Mouse (Mus musculus): ENCODE results near the gene Rnf215. TPM values are rescaled to one million over a fixed set of nuclear protein-coding genes. Genes with fewer than 3 reads are reported as not detected.

The Rnf215 gene
- total and polyA plus RNA-seq, 2 experiments from 2014 or later, result 49.2 to 112 TPM

DNA sequence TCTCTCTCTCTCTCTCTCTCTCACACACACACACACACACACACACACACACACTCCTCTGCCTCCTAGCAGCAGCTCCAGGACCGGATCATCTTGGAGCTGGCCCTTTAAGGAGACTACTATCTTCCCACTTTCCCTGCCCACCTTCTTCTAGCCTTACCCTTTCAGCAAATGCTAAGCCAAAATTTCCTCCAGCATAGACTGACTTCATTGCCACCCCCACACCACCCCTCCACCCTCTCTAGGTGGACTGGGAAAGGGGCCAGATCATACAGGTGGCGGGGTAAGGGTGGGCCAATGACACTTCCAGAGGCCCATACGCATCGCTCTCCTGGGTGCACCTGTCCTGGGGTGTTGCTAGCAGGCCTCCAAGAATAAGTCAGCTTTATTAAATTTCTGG lies 19.6 kb upstream of the Rnf215 start:
- H3K27me3 ChIP-seq (ENCODE audit: insufficient read depth, low read length), result peaks cover 2% of the 10 kb centered on the region; the same call in 1 of the 2 replicates
- no peak for DNase-seq (ENCODE audit: low spot score)
- no peak overlapping the region for H3K9ac ChIP-seq (replicated peaks; ENCODE audit: low read length, poor library complexity, severe bottlenecking)
- no peak for TF ChIP-seq CTCF (IDR thresholded peaks at IDR 0.05)
- no peak overlapping the region for H3K27ac ChIP-seq (ENCODE audit: low read depth, low read length)
- H3K4me1 ChIP-seq (ENCODE audit: insufficient read depth, low read length), result peaks cover 12% of the 10 kb centered on the region
- no peaks in the 10 kb centered on the region for H3K9me3 ChIP-seq (ENCODE audit: low read length)
- 90% methylated on average over 4 of the region's 4 CpGs for WGBS
- no peak for ATAC-seq (ENCODE audit: low FRiP score)
- H3K4me3 ChIP-seq (ENCODE audit: low read depth, low read length), result no peak overlapping the region
- H3K36me3 ChIP-seq (ENCODE audit: insufficient read depth, low read length), result peaks cover 8% of the 10 kb centered on the region
- no peak overlapping the region for H3K4me2 ChIP-seq (ENCODE audit: low read depth, low read length, poor library complexity, severe bottlenecking)

DNA sequence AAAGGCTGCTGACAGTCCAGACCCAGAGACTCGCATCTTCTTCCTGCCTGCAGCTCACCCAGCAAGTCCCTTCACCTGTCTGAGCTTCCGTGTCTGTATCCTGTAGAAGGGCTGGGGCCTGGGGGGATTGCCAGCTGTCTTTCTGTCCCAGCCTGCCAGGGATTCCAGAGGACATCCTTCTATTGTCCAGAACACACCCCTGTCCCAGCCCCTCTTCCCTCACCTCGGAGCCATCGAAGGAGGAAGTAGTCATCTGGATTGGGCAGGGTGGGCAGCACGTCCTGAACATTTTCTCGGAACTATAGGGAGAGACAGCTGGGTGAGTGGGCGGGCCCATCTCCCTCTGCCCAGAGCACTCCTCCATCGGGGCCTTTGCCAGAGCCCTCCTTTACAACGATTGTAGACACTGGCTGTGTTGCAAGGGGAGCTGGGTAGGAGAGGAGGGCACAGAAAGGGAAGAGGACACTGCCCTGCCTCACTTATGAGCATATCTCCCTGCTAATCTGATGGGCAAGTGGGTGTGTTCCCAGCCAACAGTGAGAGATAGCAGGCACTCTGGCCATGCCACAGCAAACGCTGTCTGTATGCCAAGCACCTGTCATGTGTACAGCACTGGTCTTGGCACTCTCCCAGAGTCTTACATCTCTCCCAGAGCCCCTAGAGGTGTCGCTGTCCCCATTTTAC lies 18.4 kb upstream of the Rnf215 start:
- Histone ChIP-seq H3K9me3 (ENCODE audit: low read length) (no peaks in the 10 kb centered on the region), H3K4me1 (ENCODE audit: insufficient read depth, low read length) (peaks cover 12% of the 10 kb centered on the region), H3K36me3 (ENCODE audit: insufficient read depth, low read length) (no peaks in the 10 kb centered on the region), H3K9ac (replicated peaks; ENCODE audit: low read length, poor library complexity, severe bottlenecking) (no peak overlapping the region), H3K4me3 (ENCODE audit: low read depth, low read length) (peak overlapping the region; percentile 63; the same call in 1 of the 2 replicates), H3K27me3 (ENCODE audit: insufficient read depth, low read length) (peaks cover 5% of the 10 kb centered on the region; the same call in 1 of the 2 replicates), H3K4me2 (ENCODE audit: low read depth, low read length, poor library complexity, severe bottlenecking) (peak overlapping the region; percentile 87; the same call in 1 of the 2 replicates), H3K27ac (ENCODE audit: low read depth, low read length) (no peak overlapping the region)
- no peak for TF ChIP-seq CTCF (IDR thresholded peaks at IDR 0.05)
- no peak for ATAC-seq (ENCODE audit: low FRiP score)
- peak; percentile 57 for DNase-seq (ENCODE audit: low spot score)
- 57% methylated on average over 11 of the region's 11 CpGs for WGBS

DNA sequence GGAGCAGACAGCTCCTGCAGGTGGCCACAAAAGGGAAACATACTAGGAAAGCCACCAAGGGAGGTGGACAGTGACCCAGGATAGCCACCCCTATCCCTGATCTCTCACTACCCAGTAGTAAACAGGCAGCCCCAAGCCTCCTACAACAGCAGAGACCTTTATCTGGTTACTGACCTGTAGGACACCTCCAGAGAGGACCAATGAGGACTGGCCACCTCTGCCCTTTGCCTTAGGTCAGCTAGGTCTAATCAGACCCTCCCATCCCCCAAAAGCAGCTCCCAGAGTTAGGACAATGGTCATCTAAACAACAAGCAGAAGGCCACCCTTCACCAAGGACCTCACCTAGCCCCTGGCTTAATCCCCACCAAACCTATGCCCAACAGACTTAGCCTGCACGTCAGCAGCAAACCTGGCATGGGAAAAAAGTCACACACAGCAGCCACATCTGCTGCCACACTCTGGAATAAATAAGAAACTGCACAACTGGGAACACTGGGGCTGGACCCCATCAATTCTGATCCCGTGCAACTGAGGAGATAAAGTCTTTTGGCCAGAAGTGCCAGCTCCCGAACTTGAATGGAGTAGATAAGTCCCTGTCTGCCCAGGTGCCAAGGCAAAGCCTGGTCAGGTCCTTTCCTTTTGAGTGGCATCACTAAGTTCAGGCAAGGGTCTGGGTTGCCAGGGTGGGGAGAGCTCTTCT lies 17.5 kb upstream of the Rnf215 start:
- ATAC-seq (ENCODE audit: low FRiP score) (0 out of 2 replicates have a peak, but pooled peaks have one; percentile 18), DNase-seq (ENCODE audit: low spot score) (peak; percentile 45)
- Histone ChIP-seq H3K4me2 (ENCODE audit: low read depth, low read length, poor library complexity, severe bottlenecking) (peak overlapping the region; percentile 87), H3K4me1 (ENCODE audit: insufficient read depth, low read length) (peaks cover 12% of the 10 kb centered on the region), H3K9ac (replicated peaks; ENCODE audit: low read length, poor library complexity, severe bottlenecking) (peak overlapping the region; percentile 68), H3K4me3 (ENCODE audit: low read depth, low read length) (peak overlapping the region; percentile 63), H3K27ac (ENCODE audit: low read depth, low read length) (peak overlapping the region; percentile 68; the same call in 1 of the 2 replicates), H3K36me3 (ENCODE audit: insufficient read depth, low read length) (no peaks in the 10 kb centered on the region), H3K27me3 (ENCODE audit: insufficient read depth, low read length) (peaks cover 5% of the 10 kb centered on the region; the same call in 1 of the 2 replicates), H3K9me3 (ENCODE audit: low read length) (no peaks in the 10 kb centered on the region)
- peak; percentile 58 for TF ChIP-seq CTCF (IDR thresholded peaks at IDR 0.05)
- 25% methylated on average over 3 of the region's 3 CpGs for WGBS

DNA sequence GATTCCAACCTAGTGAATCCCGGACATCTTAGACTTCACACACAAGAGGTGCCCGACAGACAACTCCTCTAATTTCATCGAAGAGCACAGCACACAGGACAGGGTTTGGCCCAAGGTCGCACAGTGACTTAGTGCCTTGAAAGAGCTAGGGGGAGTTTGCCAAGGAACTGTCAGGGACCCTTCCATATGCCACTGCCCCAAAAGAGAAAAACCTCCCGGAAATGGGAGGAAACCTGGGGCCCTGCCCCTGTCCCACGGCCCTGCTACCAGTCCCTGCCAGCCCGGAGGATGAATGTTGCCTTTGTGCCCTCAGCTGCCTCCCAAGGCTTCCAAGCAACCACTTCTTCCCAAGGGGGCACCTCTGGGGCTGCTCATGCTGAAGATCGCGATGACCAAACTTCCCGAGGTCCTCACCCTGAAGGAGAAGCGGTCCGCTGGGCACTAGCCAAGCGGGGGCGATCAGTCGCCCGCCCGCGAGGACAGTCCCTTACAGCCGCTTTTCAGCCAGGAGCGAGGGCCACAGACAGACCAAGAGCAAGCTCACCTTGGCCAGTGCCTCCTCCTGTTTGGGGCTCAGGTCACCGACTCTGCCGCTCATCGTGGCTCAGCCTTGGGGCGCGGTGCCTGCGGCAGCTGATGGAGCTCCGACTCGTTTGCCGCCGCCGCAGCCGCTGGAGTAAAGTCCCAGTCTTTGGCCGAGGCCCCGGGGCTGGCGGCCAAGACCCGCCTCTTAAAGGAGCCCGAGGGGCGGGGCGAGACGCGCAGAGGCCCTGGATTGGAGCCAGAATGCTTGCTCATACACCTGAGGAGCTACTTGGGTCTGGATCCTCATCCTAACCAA lies 16.7 kb upstream of the Rnf215 start:
- H3K36me3 ChIP-seq (ENCODE audit: insufficient read depth, low read length), result no peaks in the 10 kb centered on the region
- H3K9me3 ChIP-seq (ENCODE audit: low read length), result no peaks in the 10 kb centered on the region
- peak overlapping the region; percentile 68 for H3K9ac ChIP-seq (replicated peaks; ENCODE audit: low read length, poor library complexity, severe bottlenecking)
- peak; percentile 84 for DNase-seq (ENCODE audit: low spot score)
- peak overlapping the region; percentile 87 for H3K4me2 ChIP-seq (ENCODE audit: low read depth, low read length, poor library complexity, severe bottlenecking)
- no peak for TF ChIP-seq CTCF (IDR thresholded peaks at IDR 0.05)
- peak overlapping the region; percentile 68 for H3K27ac ChIP-seq (ENCODE audit: low read depth, low read length)
- peaks cover 5% of the 10 kb centered on the region; the same call in 1 of the 2 replicates for H3K27me3 ChIP-seq (ENCODE audit: insufficient read depth, low read length)
- peak overlapping the region; percentile 63 for H3K4me3 ChIP-seq (ENCODE audit: low read depth, low read length)
- WGBS, result 1% methylated on average over 39 of the region's 41 CpGs
- ATAC-seq (ENCODE audit: low FRiP score), result peak; percentile 69
- peaks cover 12% of the 10 kb centered on the region for H3K4me1 ChIP-seq (ENCODE audit: insufficient read depth, low read length)

DNA sequence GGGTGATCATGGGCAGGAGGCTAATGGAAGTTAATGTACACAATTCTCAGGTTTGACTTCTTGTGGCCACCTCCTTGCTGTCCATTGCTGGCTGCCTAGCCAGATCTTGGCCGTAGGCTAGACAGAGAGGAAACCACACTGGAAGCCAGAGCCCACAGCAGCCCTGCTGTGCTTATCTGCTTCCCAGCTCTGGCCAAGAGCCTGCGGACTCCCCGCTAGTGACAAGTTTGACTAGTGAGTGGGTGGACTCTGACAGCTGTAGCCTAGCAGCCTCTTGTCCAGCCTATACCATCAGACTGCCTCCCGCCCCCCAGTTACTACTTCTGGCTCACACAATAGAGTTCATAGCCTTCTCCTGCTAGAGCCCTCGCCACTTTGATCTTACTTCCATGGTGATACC lies 15.4 kb upstream of the Rnf215 start:
- H3K27ac ChIP-seq (ENCODE audit: low read depth, low read length), result no peak overlapping the region
- WGBS, result 81% methylated on average over 5 of the region's 5 CpGs
- no peaks in the 10 kb centered on the region for H3K36me3 ChIP-seq (ENCODE audit: insufficient read depth, low read length)
- TF ChIP-seq CTCF (IDR thresholded peaks at IDR 0.05), result no peak
- H3K9me3 ChIP-seq (ENCODE audit: low read length), result no peaks in the 10 kb centered on the region
- H3K4me1 ChIP-seq (ENCODE audit: insufficient read depth, low read length), result peaks cover 12% of the 10 kb centered on the region
- peaks cover 5% of the 10 kb centered on the region; the same call in 1 of the 2 replicates for H3K27me3 ChIP-seq (ENCODE audit: insufficient read depth, low read length)
- no peak overlapping the region for H3K4me2 ChIP-seq (ENCODE audit: low read depth, low read length, poor library complexity, severe bottlenecking)
- H3K9ac ChIP-seq (replicated peaks; ENCODE audit: low read length, poor library complexity, severe bottlenecking), result no peak overlapping the region
- no peak overlapping the region for H3K4me3 ChIP-seq (ENCODE audit: low read depth, low read length)
- no peak for ATAC-seq (ENCODE audit: low FRiP score)
- DNase-seq (ENCODE audit: low spot score), result no peak
